Mouse (Mus musculus): ENCODE data around the gene Olfr1321. TPM values are rescaled to one million over a fixed set of nuclear protein-coding genes. Genes with fewer than 3 reads are reported as not detected.

Olfr1321 gene
- polyA plus RNA-seq (2012; rRNA removed), result not detected in 2 replicates

DNA sequence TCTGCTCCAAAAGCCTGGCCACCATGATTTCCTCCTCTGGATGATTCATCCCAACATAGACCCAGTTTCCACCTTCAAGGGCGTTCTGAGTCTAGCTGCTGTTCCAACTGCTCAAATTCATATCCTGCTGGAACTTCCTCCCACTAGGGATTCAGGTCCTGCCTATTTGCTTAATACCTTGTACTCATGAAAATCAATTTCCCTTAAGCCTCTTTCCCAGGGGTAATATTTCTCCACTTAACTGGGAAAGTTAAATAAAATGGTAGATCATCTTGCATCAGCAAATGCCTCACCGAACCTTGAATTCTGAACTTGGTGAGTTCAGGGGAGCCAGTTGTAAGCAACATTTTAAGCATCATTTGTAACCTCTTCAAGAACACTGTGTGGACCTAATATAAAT is at the start of gene Olfr1321:
Gene Olfr1321 (minus strand): TSS at position 101 of the 400 bp plus-strand sequence.
- H3K36me3 ChIP-seq (ENCODE audit: control insufficient read depth, insufficient read depth, low read length), result no peaks in the 10 kb centered on the region
- H3K27me3 ChIP-seq (ENCODE audit: control insufficient read depth, insufficient read depth, low read length), result no peaks in the 10 kb centered on the region
- no peak within 1 kb of the TSS for H3K27ac ChIP-seq (ENCODE audit: control insufficient read depth, insufficient read depth, low read depth, low read length)
- no peaks in the 10 kb centered on the region for H3K4me1 ChIP-seq (ENCODE audit: control insufficient read depth, insufficient read depth, low read length)
- H3K4me3 ChIP-seq (ENCODE audit: control insufficient read depth, low read depth, low read length), result no peak within 1 kb of the TSS
- TF ChIP-seq POLR2A (IDR thresholded peaks at IDR 0.05; ENCODE audit: control insufficient read depth, low read depth, low read length) (no peak), CTCF (IDR thresholded peaks at IDR 0.05; ENCODE audit: control insufficient read depth, insufficient read depth, insufficient replicate concordance, low read depth, low read length) (no peak)

GRCm38 (mm10) chrX:49770828-49771227 is 36.0 kb upstream of the Olfr1321 start:
- no peaks in the 10 kb centered on the region for H3K4me1 ChIP-seq (ENCODE audit: control insufficient read depth, insufficient read depth, low read length)
- H3K27me3 ChIP-seq (ENCODE audit: control insufficient read depth, insufficient read depth, low read length), result no peaks in the 10 kb centered on the region
- no peak overlapping the region for H3K27ac ChIP-seq (ENCODE audit: control insufficient read depth, insufficient read depth, low read depth, low read length)
- no peak overlapping the region for H3K4me3 ChIP-seq (ENCODE audit: control insufficient read depth, low read depth, low read length)
- no peaks in the 10 kb centered on the region for H3K36me3 ChIP-seq (ENCODE audit: control insufficient read depth, insufficient read depth, low read length)
- no peak for TF ChIP-seq CTCF (IDR thresholded peaks at IDR 0.05; ENCODE audit: control insufficient read depth, insufficient read depth, insufficient replicate concordance, low read depth, low read length)
- TF ChIP-seq POLR2A (IDR thresholded peaks at IDR 0.05; ENCODE audit: control insufficient read depth, low read depth, low read length), result no peak

GRCm38 (mm10) chrX:49745192-49745591 is 10.3 kb upstream of the Olfr1321 start:
- Histone ChIP-seq H3K27me3 (ENCODE audit: control insufficient read depth, insufficient read depth, low read length) (no peaks in the 10 kb centered on the region), H3K4me1 (ENCODE audit: control insufficient read depth, insufficient read depth, low read length) (no peaks in the 10 kb centered on the region), H3K4me3 (ENCODE audit: control insufficient read depth, low read depth, low read length) (no peak overlapping the region), H3K27ac (ENCODE audit: control insufficient read depth, insufficient read depth, low read depth, low read length) (no peak overlapping the region), H3K36me3 (ENCODE audit: control insufficient read depth, insufficient read depth, low read length) (no peaks in the 10 kb centered on the region)
- TF ChIP-seq CTCF (IDR thresholded peaks at IDR 0.05; ENCODE audit: control insufficient read depth, insufficient read depth, insufficient replicate concordance, low read depth, low read length), result no peak
- TF ChIP-seq POLR2A (IDR thresholded peaks at IDR 0.05; ENCODE audit: control insufficient read depth, low read depth, low read length), result no peak

Other genes with a start within 250 kb of the Olfr1321 start
- not detected in 2 replicates for gene Olfr1320, start 62.7 kb downstream of the Olfr1321 start, polyA plus RNA-seq (2012; rRNA removed)
- gene Igsf1, start 62.7 kb upstream of the Olfr1321 start, polyA plus RNA-seq (2012; rRNA removed), result 0.02 TPM in 1 of 2 replicates, not detected in the other
- gene Olfr1322, start 156.4 kb upstream of the Olfr1321 start, polyA plus RNA-seq (2012; rRNA removed), result not detected in 2 replicates

Measured in testis, adult 2 months (tissue).